Mouse (Mus musculus) midbrain, postnatal 0 days (tissue): ENCODE results near the gene Btbd2. TPM values are rescaled to one million over a fixed set of nuclear protein-coding genes. Genes with fewer than 3 reads are reported as not detected.

Source experiments
- ATAC-seq: fragments of 200-750 bp; cut with Nextera tagmentation; 2 replicates; pipeline ENCODE4 v1.8.0; 2017; ENCODE audit warnings: moderate number of reproducible peaks, mild to moderate bottlenecking, moderate TSS enrichment, moderate library complexity; ENCODE audit not compliant: low FRiP score
- DNase-seq: peaks from one replicate; pipeline ENCODE4 v3.0.0-alpha.2; 2015; ENCODE audit warnings: low spot score
- H3K27ac ChIP-seq: fragments of 300-500 bp; sonication (generic); 2 replicates; pipeline ENCODE4 v1.5.1; 2014; ENCODE audit warnings: low read depth, mild to moderate bottlenecking, low read length, mixed read lengths
- H3K27me3 ChIP-seq: fragments of 300-500 bp; sonication (generic); 2 replicates; pipeline ENCODE4 v1.6.1; 2014; ENCODE audit warnings: low read length, control low read depth, mixed read lengths; ENCODE audit not compliant: insufficient read depth
- H3K36me3 ChIP-seq: fragments of 300-500 bp; sonication (generic); 2 replicates; pipeline ENCODE4 v1.6.1; 2014; ENCODE audit warnings: low read length, control low read depth, mixed read lengths; ENCODE audit not compliant: insufficient read depth
- H3K4me1 ChIP-seq: fragments of 300-500 bp; sonication (generic); 2 replicates; pipeline ENCODE4 v1.6.1; 2014; ENCODE audit warnings: mild to moderate bottlenecking, control low read depth, antibody characterized with exemption, low read length, mixed read lengths; ENCODE audit not compliant: insufficient read depth
- H3K4me2 ChIP-seq: fragments of 300-500 bp; sonication (generic); 2 replicates; pipeline ENCODE4 v1.6.1; 2014; ENCODE audit warnings: low read depth, mild to moderate bottlenecking, low read length, mixed read lengths; ENCODE audit not compliant: poor library complexity, severe bottlenecking
- H3K4me3 ChIP-seq: fragments of 300-500 bp; sonication (generic); 2 replicates; pipeline ENCODE4 v1.5.1; 2014; ENCODE audit warnings: low read depth, mild to moderate bottlenecking, low read length, moderate library complexity
- H3K9ac ChIP-seq: fragments of 300-500 bp; sonication (generic); replicated peaks from 2 replicates; pipeline ENCODE4 v1.6.1; 2014; ENCODE audit warnings: mild to moderate bottlenecking, low read length, moderate library complexity, mixed read lengths; ENCODE audit not compliant: poor library complexity, severe bottlenecking
- H3K9me3 ChIP-seq: fragments of 300-500 bp; sonication (generic); 2 replicates; pipeline ENCODE4 v1.6.1; 2016; ENCODE audit warnings: low read length, control low read depth
- CTCF ChIP-seq: IDR thresholded peaks from 2 replicates; pipeline ENCODE4 v1.5.1; 2016; ENCODE audit warnings: antibody characterized with exemption, mild to moderate bottlenecking
- WGBS: fragments of 180-500 bp; shearing (Covaris S2); extraction: QIAGEN DNeasy Blood & Tissue Kit; methylation state at CpG from one replicate; pipeline ENCODE4 v1.1.7; 2014; 5-methylcytosine and 5-hydroxymethylcytosine counted together
- polyA plus RNA-seq: library from polyadenylated mRNA; unstranded; fragments of >200 nt; fragmentation: Nextera tagmentation; extraction: Ambion mirVana; gene quantifications from 2 replicates; pipeline ENCODE4 v1.2.1, GENCODE M21; 2015
- total RNA-seq: library from RNA; depleted of rRNA; stranded (reverse); fragments of >200 nt; gene quantifications from 2 replicates; pipeline ENCODE4 v1.2.3, GENCODE M21; 2014; rRNA removed

Gene Btbd2
- total RNA-seq (168 and 215 TPM in 2 replicates), polyA plus RNA-seq (71.6 and 80.4 TPM in 2 replicates)

DNA sequence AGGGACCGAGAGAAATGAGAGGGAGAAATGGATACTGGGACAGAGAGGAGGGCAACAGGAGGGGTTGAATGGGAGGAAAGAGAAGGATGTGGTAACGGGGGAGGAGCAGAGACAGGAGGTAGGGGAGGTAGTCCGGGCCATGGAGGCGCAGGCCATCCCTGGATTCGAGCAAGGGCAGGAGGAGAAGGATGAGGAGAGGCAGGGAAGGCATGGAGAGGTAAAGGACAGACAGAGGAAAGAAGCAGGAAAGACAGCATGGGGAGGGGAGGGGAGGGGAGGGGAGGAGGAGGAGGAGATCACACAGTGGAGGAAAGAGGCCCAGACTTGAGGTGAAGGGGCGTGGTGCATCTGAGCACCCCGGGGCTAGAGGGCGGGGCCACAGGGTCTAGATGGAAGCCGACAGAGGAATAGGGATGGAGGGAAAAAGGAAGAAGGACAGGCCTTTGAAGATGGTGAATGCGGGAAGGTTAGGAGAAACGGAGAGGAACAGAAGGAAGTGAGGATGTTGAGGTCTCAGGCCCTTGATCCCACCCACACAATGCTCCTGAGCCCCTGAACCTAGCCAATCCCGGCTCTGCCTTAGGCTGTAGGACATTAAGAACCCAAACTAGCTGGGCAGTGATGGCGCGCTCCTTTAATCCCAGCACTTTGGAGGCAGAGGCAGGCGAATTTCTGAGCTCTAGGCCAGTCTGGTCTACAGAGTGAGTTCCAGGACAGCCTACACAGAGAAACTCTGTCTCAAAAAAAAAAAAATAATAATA lies at the start of gene Btbd2:
Gene Btbd2, minus strand, starts transcription at position 209 of the 761 bp plus-strand sequence.
- no peaks in the 10 kb centered on the region for H3K36me3 ChIP-seq
- no peaks in the 10 kb centered on the region for H3K9me3 ChIP-seq
- H3K4me3 ChIP-seq, result peak within 1 kb of the TSS; percentile 82
- peak; percentile 36 for ATAC-seq
- H3K4me2 ChIP-seq, result peak within 1 kb of the TSS; percentile 93
- peak within 1 kb of the TSS; percentile 91 for H3K27ac ChIP-seq
- no peak for DNase-seq
- 25% methylated on average over 15 of the region's 15 CpGs for WGBS
- H3K9ac ChIP-seq, result peak within 1 kb of the TSS; percentile 93
- TF ChIP-seq CTCF, result no peak
- H3K4me1 ChIP-seq, result peaks cover 14% of the 10 kb centered on the region
- H3K27me3 ChIP-seq, result no peaks in the 10 kb centered on the region

DNA sequence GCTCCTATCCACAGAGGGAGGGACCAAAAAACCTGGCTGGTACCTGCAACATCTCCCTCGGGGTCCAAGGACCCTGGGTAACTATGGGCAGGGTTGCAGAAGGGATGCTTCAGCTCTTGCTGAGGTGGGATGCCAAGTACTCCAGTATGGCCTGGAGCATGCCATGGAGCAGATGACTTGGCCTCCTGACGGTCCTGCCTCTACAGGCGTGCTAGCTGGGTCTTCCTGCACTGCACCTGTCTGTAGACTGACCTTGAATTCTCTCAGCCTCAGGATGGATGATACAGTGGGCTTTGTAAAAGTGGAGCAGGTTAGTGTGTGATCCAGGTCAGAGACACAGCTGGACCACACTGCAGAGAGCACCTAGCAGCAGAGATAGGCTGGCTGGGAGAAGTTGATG lies 48.6 kb upstream of the Btbd2 start:
- Histone ChIP-seq H3K36me3 (peaks cover 43% of the 10 kb centered on the region), H3K4me1 (peaks cover 9% of the 10 kb centered on the region), H3K9ac (no peak overlapping the region), H3K4me3 (no peak overlapping the region), H3K4me2 (no peak overlapping the region), H3K9me3 (no peaks in the 10 kb centered on the region), H3K27me3 (no peaks in the 10 kb centered on the region), H3K27ac (peak overlapping the region; percentile 12; the same call in 1 of the 2 replicates)
- no peak for TF ChIP-seq CTCF
- WGBS, result 81% methylated on average over 3 of the region's 3 CpGs
- ATAC-seq (no peak), DNase-seq (no peak)

DNA sequence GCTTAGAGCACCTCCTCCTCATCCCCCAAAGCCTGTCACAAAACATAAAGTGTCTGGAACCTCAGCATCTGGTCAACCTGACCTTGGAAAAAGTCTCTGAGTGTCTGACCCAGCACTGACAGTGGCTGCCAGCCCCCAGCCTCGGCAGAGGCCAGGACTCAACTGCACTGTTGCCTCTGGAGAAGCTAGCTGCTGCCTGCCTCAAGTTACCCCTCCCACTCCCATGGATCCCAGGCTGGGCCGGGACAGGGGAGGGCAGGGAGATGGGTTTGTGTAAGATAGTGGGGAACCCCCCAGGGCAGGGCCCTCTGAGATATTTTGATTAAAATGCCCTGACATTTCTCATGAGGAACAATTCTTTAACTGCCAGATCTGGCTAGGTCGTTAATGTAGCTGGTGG lies 48.2 kb upstream of the Btbd2 start:
- ATAC-seq, result no peak
- Histone ChIP-seq H3K9ac (no peak overlapping the region), H3K4me3 (no peak overlapping the region), H3K36me3 (peaks cover 39% of the 10 kb centered on the region), H3K4me2 (no peak overlapping the region), H3K27ac (no peak overlapping the region), H3K27me3 (no peaks in the 10 kb centered on the region), H3K9me3 (no peaks in the 10 kb centered on the region), H3K4me1 (peaks cover 12% of the 10 kb centered on the region)
- no peak for DNase-seq
- WGBS, result 57% methylated on average over 3 of the region's 3 CpGs
- no peak for TF ChIP-seq CTCF

DNA sequence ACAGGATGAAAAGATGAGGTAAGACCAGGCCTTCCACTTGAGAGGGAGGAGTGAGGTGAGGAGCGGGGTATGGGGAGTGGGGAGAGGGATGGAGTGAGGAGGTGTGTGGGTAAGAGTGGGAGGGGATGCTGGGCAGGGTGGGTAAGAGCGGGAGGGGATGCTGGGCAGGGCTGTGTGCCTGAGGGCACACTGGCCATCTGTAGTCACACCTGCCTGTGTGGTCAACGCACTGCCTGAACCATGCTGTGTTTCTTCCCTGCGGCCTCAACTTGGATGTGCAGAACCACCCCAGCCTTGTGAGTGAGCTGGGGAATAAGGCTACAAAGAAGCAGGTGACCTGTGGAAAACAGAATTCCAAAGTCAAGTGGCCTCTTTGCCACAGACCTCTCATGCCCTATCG lies 47.5 kb upstream of the Btbd2 start:
- no peak for TF ChIP-seq CTCF
- ATAC-seq, result no peak
- no peak for DNase-seq
- H3K9me3 ChIP-seq, result no peaks in the 10 kb centered on the region
- H3K9ac ChIP-seq, result no peak overlapping the region
- no peak overlapping the region for H3K4me2 ChIP-seq
- H3K27me3 ChIP-seq, result no peaks in the 10 kb centered on the region
- H3K4me1 ChIP-seq, result peaks cover 14% of the 10 kb centered on the region
- peaks cover 33% of the 10 kb centered on the region for H3K36me3 ChIP-seq
- no peak overlapping the region for H3K4me3 ChIP-seq
- WGBS, result 82% methylated on average over 5 of the region's 5 CpGs
- H3K27ac ChIP-seq, result no peak overlapping the region

DNA sequence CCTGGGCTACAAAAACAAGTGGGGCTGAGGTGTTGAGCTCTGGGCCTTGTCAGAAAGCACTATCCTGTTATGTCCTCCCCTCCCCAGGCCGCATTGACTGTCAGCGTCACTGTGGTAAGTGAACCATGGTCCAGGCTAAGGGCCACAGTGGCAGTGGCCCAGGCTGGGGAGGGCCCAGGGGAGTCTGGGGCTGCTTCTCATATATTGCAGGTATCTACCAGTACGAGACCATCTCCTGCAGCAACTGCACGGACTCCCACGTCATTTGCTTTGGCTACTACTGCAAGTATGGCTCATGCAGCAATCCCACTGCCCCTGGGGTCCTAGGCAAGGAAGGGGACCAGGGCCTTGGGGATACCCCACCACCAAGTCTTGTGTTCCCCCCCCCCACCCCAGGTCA lies 46.8 kb upstream of the Btbd2 start:
- Histone ChIP-seq H3K36me3 (peaks cover 25% of the 10 kb centered on the region), H3K9me3 (no peaks in the 10 kb centered on the region), H3K27ac (peak overlapping the region; percentile 84; the same call in 1 of the 2 replicates), H3K4me2 (peak overlapping the region; percentile 55), H3K27me3 (no peaks in the 10 kb centered on the region), H3K9ac (peak overlapping the region; percentile 62), H3K4me1 (peaks cover 14% of the 10 kb centered on the region), H3K4me3 (peak overlapping the region; percentile 50)
- ATAC-seq (no peak), DNase-seq (no peak)
- TF ChIP-seq CTCF, result no peak
- 96% methylated on average over 5 of the region's 5 CpGs for WGBS

DNA sequence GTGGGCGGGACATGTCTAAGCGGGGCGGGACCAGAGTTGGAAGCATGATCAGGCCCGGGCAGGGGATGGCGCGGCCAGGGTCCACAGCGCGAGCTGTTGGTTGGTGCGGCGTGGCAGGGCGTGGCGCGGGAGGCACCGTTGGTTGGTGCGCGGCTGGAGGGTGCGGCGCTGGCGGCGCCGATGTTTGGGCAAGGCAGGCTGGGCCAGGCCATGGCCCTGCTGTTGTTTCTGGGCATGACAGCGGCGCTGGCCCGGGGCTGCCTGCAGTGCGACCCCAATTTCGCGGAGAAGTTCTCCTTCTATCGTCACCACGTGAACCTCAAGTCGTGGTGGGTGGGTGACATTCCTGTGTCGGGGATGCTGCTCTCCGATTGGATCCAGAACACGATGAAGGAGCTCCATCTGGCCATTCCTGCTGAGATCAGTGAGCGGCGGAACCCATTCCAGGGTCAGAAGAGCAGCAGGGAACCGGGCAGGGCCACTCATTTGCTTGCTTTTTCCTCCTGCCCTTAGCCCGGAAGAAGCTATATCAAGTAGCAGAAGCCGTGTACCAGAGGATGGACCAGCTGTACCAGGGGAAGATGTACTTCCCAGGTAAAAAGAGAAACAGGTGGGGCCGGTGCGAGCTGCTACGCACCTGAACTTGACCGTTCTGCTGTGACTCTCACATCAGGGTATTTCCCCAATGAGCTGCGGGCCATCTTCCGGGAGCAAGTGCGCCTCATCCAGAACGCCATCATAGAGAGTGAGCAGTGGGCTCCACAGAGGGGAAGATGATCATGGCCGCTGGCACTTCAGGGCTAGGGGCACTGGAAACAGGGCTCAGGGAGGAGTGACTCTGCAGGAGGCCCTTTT lies 45.9 kb upstream of the Btbd2 start:
- TF ChIP-seq CTCF, result no peak
- WGBS, result 2% methylated on average over 47 of the region's 47 CpGs

More for the DNA sequence above, 45.9 kb upstream of the Btbd2 start:
- peak overlapping the region; percentile 84 for H3K27ac ChIP-seq
- H3K4me2 ChIP-seq, result peak overlapping the region; percentile 55
- ATAC-seq (peak; percentile 88), DNase-seq (peak; percentile 95)
- no peaks in the 10 kb centered on the region for H3K27me3 ChIP-seq
- H3K9me3 ChIP-seq, result no peaks in the 10 kb centered on the region
- peak overlapping the region; percentile 50 for H3K4me3 ChIP-seq
- peaks cover 21% of the 10 kb centered on the region for H3K36me3 ChIP-seq
- peak overlapping the region; percentile 62 for H3K9ac ChIP-seq
- peaks cover 14% of the 10 kb centered on the region for H3K4me1 ChIP-seq
